In genomic region chr12:78227021-78227932, GRCm38 (mm10) we compare ENCODE assay signal across 8 mouse cellular contexts. TPM values are rescaled to one million over a fixed set of nuclear protein-coding genes. Genes with fewer than 3 reads are reported as not detected.
DNase-seq lines count a peak whose midpoint lies in the region; ATAC-seq and TF ChIP-seq lines count a peak whose summit lies in the region.

No protein-coding gene starts in this region.

- TF ChIP-seq EP300 in liver, embryonic 14.5 days (IDR thresholded peaks at IDR 0.05; ENCODE audit: low read depth) = no peak

- DNase-seq in A20 (ENCODE audit: low read depth, low spot score) = peak; percentile 86
- peak; percentile 47 for DNase-seq in adrenal gland, postnatal 25 days
- peak; percentile 62 for DNase-seq in embryonic facial prominence, embryonic 14.5 days (ENCODE audit: low spot score)
- DNase-seq in kidney, postnatal 10 days = peak; percentile 67
- no peak for DNase-seq in liver, embryonic 14.5 days (ENCODE audit: low read depth in 3 of 3, low spot score in 3 of 3)

- H3K4me2 ChIP-seq in embryonic facial prominence, embryonic 14.5 days (ENCODE audit: low read depth, low read length) = peak overlapping the region; percentile 88
- peak overlapping the region; percentile 83 for H3K4me2 ChIP-seq in heart, embryonic 13.5 days
- H3K4me2 ChIP-seq in liver, embryonic 14.5 days (ENCODE audit: low read depth) = peak overlapping the region; percentile 72
- peak overlapping the region; percentile 76 for H3K4me2 ChIP-seq in neural tube, embryonic 12.5 days (replicated peaks)

- H3K4me1 ChIP-seq in embryonic facial prominence, embryonic 14.5 days (ENCODE audit: control insufficient read depth, insufficient read depth, low read length) = peaks cover 4% of the 10 kb centered on the region; the same call in 1 of the 2 replicates
- peaks cover 14% of the 10 kb centered on the region for H3K4me1 ChIP-seq in heart, embryonic 13.5 days
- peaks cover 2 to 3% of the 10 kb centered on the region in 2 experiments; a peak in 1 of 4 replicates for H3K4me1 ChIP-seq in liver, embryonic 14.5 days (replicated peaks; ENCODE audit: control insufficient read depth in 2 of 2, insufficient read depth in 2 of 2, low read length in 1 of 2)
- H3K4me1 ChIP-seq in neural tube, embryonic 12.5 days = 0 out of 2 replicates have a peak, but pooled peaks cover 5% of the 10 kb centered on the region
- H3K4me1 ChIP-seq in testis, adult 2 months (ENCODE audit: control insufficient read depth, insufficient read depth, low read length) = no peaks in the 10 kb centered on the region

- no peaks in the 10 kb centered on the region for H3K36me3 ChIP-seq in embryonic facial prominence, embryonic 14.5 days (ENCODE audit: control insufficient read depth, insufficient read depth, low read length)
- no peaks in the 10 kb centered on the region for H3K36me3 ChIP-seq in heart, embryonic 13.5 days
- H3K36me3 ChIP-seq in liver, embryonic 14.5 days (replicated peaks; ENCODE audit: control insufficient read depth, insufficient read depth, low read depth) = no peaks in the 10 kb centered on the region
- H3K36me3 ChIP-seq in neural tube, embryonic 12.5 days = no peaks in the 10 kb centered on the region
- no peaks in the 10 kb centered on the region for H3K36me3 ChIP-seq in testis, adult 2 months (ENCODE audit: control insufficient read depth, insufficient read depth, low read length)

- peak overlapping the region; percentile 95 for H3K4me3 ChIP-seq in embryonic facial prominence, embryonic 14.5 days (ENCODE audit: low read depth, low read length)
- peak overlapping the region; percentile 97 for H3K4me3 ChIP-seq in heart, embryonic 13.5 days
- peak overlapping the region; percentile 85 to 94 for H3K4me3 ChIP-seq in liver, embryonic 14.5 days (ENCODE audit: insufficient read depth in 1 of 2, low read depth in 2 of 2, low read length in 2 of 2)
- H3K4me3 ChIP-seq in neural tube, embryonic 12.5 days = peak overlapping the region; percentile 92
- H3K4me3 ChIP-seq in testis, adult 2 months (ENCODE audit: control insufficient read depth, low read depth, low read length) = peak overlapping the region; percentile 96

- H3K27me3 ChIP-seq in embryonic facial prominence, embryonic 14.5 days (replicated peaks; ENCODE audit: control insufficient read depth, insufficient read depth, low read length) = no peaks in the 10 kb centered on the region
- H3K27me3 ChIP-seq in heart, embryonic 13.5 days (replicated peaks) = no peaks in the 10 kb centered on the region
- H3K27me3 ChIP-seq in liver, embryonic 14.5 days (ENCODE audit: control insufficient read depth, insufficient read depth, low read length) = no peaks in the 10 kb centered on the region
- no peaks in the 10 kb centered on the region for H3K27me3 ChIP-seq in neural tube, embryonic 12.5 days (replicated peaks)
- H3K27me3 ChIP-seq in testis, adult 2 months (ENCODE audit: control insufficient read depth, insufficient read depth, low read length) = no peaks in the 10 kb centered on the region

- peak; percentile 1; the same call in 1 of the 2 replicates for ATAC-seq in embryonic facial prominence, embryonic 14.5 days (ENCODE audit: low read depth)
- ATAC-seq in heart, embryonic 13.5 days (ENCODE audit: extremely low read depth, insufficient number of reproducible peaks, low FRiP score, low TSS enrichment) = no peak
- peak; percentile 7 for ATAC-seq in liver, embryonic 14.5 days (ENCODE audit: insufficient read depth)
- peak; percentile 28 for ATAC-seq in neural tube, embryonic 12.5 days (ENCODE audit: low FRiP score, low read depth)

- no peak for TF ChIP-seq CTCF in liver, embryonic 14.5 days (IDR thresholded peaks at IDR 0.05; ENCODE audit: low read depth)
- TF ChIP-seq CTCF in testis, adult 2 months (IDR thresholded peaks at IDR 0.05; ENCODE audit: control insufficient read depth, insufficient read depth, insufficient replicate concordance, low read depth, low read length) = no peak

- peak overlapping the region; percentile 85 for H3K9ac ChIP-seq in embryonic facial prominence, embryonic 14.5 days (ENCODE audit: low read depth, low read length)
- H3K9ac ChIP-seq in heart, embryonic 13.5 days = peak overlapping the region; percentile 93
- H3K9ac ChIP-seq in liver, embryonic 14.5 days (replicated peaks) = peak overlapping the region; percentile 74
- peak overlapping the region; percentile 92 for H3K9ac ChIP-seq in neural tube, embryonic 12.5 days

- WGBS in embryonic facial prominence, embryonic 14.5 days = under 1% methylated on average over 26 of the region's 57 CpGs
- under 1% methylated on average over 49 of the region's 57 CpGs for WGBS in heart, embryonic 13.5 days
- WGBS in liver, embryonic 14.5 days (ENCODE audit: insufficient replicate concordance) = 1% methylated on average over 55 of the region's 57 CpGs
- WGBS in neural tube, embryonic 12.5 days = under 1% methylated on average over 57 of the region's 57 CpGs

- H3K27ac ChIP-seq in embryonic facial prominence, embryonic 14.5 days (replicated peaks; ENCODE audit: low read depth, low read length) = peak overlapping the region; percentile 98
- H3K27ac ChIP-seq in heart, embryonic 13.5 days (replicated peaks) = peak overlapping the region; percentile 99
- no peak overlapping the region for H3K27ac ChIP-seq in liver, embryonic 14.5 days
- H3K27ac ChIP-seq in neural tube, embryonic 12.5 days = peak overlapping the region; percentile 89
- H3K27ac ChIP-seq in testis, adult 2 months (ENCODE audit: control insufficient read depth, insufficient read depth, low read depth, low read length) = peak overlapping the region; percentile 96

- H3K9me3 ChIP-seq in embryonic facial prominence, embryonic 14.5 days (ENCODE audit: control insufficient read depth, low read length) = no peaks in the 10 kb centered on the region
- H3K9me3 ChIP-seq in heart, embryonic 13.5 days = no peaks in the 10 kb centered on the region
- no peaks in the 10 kb centered on the region for H3K9me3 ChIP-seq in liver, embryonic 14.5 days (ENCODE audit: control insufficient read depth, low read length)
- H3K9me3 ChIP-seq in neural tube, embryonic 12.5 days = no peaks in the 10 kb centered on the region

- no peak for TF ChIP-seq POLR2A in testis, adult 2 months (IDR thresholded peaks at IDR 0.05; ENCODE audit: control insufficient read depth, low read depth, low read length)

RNA-seq across cellular contexts. Expression of gene Gphn, which starts 1.1 kb away (rescaled TPM):
- 32.5 and 43.6 TPM in 2 replicates for total RNA-seq in adrenal gland, postnatal 25 days (2021)
- 15.8 and 16.0 TPM in 2 replicates for polyA plus RNA-seq in embryonic facial prominence, embryonic 14.5 days (2014; fragmentation: Nextera tagmentation; extraction: Ambion mirVana)
- 10.2 and 11.6 TPM in 2 replicates for polyA plus RNA-seq in heart, embryonic 13.5 days (2015; fragmentation: Nextera tagmentation; extraction: Ambion mirVana)
- 3.2 and 4.7 TPM in 2 replicates for polyA plus RNA-seq in liver, embryonic 14.5 days (2012; rRNA removed)
- 4.7 and 5.8 TPM in 2 replicates for polyA plus RNA-seq in liver, embryonic 14.5 days (2014; fragmentation: Nextera tagmentation; extraction: Ambion mirVana)
- 21.8 and 25.7 TPM in 2 replicates for polyA plus RNA-seq in neural tube, embryonic 12.5 days (2016; fragmentation: Nextera tagmentation; extraction: Ambion mirVana)
- 23.5 and 32.4 TPM in 2 replicates for polyA plus RNA-seq in testis, adult 2 months (2012; rRNA removed)

RNA-seq across cellular contexts. Expression of gene Gm6657, which starts 33.2 kb away (rescaled TPM):
- not detected in 2 replicates for total RNA-seq in adrenal gland, postnatal 25 days (2021)
- not detected in 2 replicates for polyA plus RNA-seq in embryonic facial prominence, embryonic 14.5 days (2014; fragmentation: Nextera tagmentation; extraction: Ambion mirVana)
- polyA plus RNA-seq in heart, embryonic 13.5 days (2015; fragmentation: Nextera tagmentation; extraction: Ambion mirVana) = not detected in 2 replicates
- polyA plus RNA-seq in liver, embryonic 14.5 days (2012; rRNA removed) = not detected in 2 replicates
- not detected in 2 replicates for polyA plus RNA-seq in liver, embryonic 14.5 days (2014; fragmentation: Nextera tagmentation; extraction: Ambion mirVana)
- not detected in 2 replicates for polyA plus RNA-seq in neural tube, embryonic 12.5 days (2016; fragmentation: Nextera tagmentation; extraction: Ambion mirVana)
- 11.0 and 17.2 TPM in 2 replicates for polyA plus RNA-seq in testis, adult 2 months (2012; rRNA removed)

Comparison
In these comparisons a context has a peak if more than half of its experiments do, and no peak if none do; other contexts are left out.
1. DNase-seq: peak in A20 (single experiment), adrenal gland, postnatal 25 days (single experiment), embryonic facial prominence, embryonic 14.5 days (single experiment) and kidney, postnatal 10 days (single experiment); none in liver, embryonic 14.5 days (0 of 3).
2. RNA of gene Gm6657, which starts 33.2 kb away (polyA plus RNA-seq): 11.0 to 17.2 TPM in testis, adult 2 months; not detected in liver, embryonic 14.5 days, not detected in embryonic facial prominence, embryonic 14.5 days, not detected in heart, embryonic 13.5 days and not detected in neural tube, embryonic 12.5 days; every median in the first group is over 10 times any median in the second.
3. Peak in every context shown above with its lines, with median percentiles within 50 percentile points of each other: H3K4me2 ChIP-seq, H3K4me3 ChIP-seq and H3K9ac ChIP-seq.